Mouse (Mus musculus) right cerebral cortex, postnatal 10 days (tissue): Measurements from ENCODE around the gene Ticrr.

Experiments used
- DNase-seq, 2 experiments: peaks; one replicate each; pipeline ENCODE4 v3.0.0; 2021; ENCODE audit warnings: low spot score in 2 of 2

Ticrr gene

DNA sequence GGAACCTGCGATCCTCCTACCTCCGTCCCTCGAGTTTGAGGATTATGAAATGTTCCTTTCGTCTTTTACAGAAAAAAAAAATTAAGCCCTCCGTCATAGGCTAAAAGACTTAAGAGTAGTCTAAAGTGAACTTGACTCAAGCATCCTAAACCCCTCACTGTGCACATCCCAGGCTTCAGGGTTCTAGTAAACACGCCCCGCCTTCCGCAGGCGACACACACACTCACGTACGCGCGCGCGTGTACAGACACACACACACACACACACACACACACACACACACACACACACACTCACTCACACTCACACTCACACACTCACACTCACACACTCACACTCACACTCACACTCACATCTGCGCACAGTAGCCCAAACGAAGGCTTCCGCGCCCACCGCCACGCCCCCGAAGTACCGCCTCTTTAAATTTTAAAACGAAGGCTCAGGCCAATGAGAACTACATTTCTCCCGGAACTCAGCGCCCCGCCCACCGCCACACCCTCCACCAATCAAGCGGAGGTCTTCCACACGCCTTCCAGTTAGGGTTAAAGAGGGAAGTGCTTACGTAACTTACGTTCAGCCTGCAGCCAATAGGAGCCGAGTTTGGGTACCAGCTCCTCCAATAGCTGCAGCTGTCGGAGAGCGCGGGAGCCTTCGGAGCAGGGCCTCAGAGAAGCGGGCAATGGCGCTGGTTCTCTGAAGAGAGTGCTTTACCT is at the start of gene Ticrr:
Gene Ticrr, plus strand, starts transcription at position 619 of the 713 bp plus-strand sequence.
- peak; percentile 99 for DNase-seq

DNA sequence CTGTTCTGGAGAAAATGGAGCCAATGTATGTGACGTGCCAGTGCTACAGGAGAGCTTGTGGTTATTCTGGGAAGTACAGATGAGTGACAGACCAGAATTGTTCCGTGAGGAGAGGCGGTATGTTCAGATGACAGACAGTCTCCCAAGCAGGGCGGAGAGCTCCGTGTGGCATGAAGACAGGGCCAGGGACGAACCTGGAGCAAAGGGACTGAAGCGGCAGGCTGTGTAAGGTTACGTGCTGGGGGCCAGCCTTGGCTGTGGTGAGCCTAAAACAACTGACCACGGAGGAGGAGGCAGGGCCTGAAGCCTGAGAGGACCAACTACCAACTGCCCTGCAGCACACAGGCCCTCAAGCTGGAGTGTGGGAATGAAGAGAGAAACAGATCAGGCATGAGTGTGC is 48.1 kb upstream of the Ticrr start:
- no peak for DNase-seq

DNA sequence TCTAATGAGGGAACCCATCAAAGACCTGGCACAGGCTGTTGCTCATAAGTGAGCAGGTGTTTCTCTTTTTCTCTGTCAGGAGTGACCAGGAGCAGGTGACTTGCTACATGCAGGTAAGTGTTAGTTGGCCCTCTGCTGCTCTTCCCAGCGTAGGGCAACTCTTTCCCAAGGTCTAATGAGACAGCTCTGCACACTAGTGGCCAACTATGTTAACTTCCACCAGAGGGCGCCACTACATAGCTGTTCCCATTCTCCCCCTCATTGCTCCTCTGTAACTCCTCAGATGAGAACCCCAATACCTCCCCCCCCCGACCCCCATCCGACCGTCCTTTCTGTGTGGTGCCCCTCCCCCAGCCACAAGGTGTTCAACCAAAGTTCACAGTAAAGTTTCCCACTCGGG is 47.2 kb upstream of the Ticrr start:
- DNase-seq, result peak; percentile 68 to 78

DNA sequence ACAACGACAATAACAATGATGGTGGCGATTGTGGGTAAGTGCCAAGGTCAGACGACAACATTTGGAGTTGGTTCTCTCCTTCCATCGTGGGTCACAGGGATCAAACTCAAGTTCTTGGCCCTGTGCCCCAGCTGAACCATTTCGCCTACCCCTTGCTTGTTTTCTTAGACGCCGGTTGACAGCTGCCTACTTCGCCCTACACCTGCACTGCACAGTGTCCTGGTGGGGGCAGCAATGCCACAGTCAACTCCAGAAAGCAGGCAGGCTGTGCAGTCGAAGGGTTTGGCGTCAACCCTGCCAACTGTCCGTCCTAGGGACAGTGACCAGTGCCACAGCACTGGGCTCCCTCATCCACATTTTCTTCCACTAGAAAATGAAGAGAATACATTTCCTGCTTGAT is 46.7 kb upstream of the Ticrr start:
- DNase-seq, result no peak

DNA sequence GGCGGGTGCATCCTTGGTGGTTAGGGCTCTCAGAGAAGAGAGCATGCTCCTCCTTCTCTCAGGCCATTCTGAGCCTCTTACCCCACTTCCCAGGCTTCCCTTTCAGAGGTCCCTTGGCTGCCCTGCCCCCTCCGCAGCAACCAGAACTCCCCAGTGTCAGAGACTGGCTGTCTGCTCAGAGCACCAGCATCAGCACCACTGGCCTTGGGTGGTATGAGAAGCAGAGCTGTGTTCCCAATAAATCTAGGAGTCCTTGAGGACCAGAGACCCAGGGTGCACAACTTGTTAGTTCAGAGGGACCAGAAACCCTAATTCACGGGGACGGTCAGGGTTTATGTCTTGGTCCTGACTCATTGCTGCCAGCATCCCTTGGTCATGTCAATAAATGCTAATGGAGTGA is 45.0 kb upstream of the Ticrr start:
- DNase-seq, result no peak

DNA sequence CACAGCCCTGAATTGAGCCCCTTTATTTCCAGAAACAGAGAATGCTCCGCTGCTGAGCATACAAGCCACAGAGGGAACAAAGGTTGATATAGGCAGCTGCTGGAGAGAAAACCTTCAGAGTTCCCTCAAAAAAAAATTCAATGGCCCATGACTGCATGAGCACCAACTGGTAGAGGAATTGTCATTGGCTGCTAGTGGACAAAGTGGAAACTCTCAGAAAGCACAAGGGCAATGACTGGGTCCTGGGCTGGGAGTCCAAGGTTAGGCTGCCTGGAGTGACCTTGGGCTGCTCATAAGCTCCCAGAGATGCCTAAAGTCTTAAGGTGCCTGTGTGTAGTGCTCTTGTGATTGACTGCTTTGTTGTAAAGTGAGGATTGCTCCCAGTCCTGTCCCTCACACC is 44.1 kb upstream of the Ticrr start:
- no peak for DNase-seq

DNA sequence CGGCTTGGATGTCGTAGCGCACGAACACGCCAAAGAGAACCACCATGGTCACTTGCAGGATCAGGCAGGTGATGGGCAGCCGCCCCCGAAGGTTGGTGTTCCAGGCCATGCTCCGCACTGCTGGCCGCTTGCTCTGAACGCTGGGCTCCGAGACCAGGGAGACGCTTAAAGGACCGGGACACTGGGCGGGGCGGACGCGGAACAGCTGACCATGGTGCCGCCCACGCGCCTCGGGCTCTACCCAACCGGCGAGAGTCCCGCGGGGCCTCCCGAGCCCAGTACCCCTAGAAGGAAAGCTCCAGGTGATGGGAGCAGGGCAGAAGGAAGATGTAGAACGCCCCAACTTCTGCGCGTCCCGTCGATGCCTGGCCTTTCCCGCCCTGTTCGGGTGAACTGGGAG is 42.6 kb upstream of the Ticrr start, which contains the start of gene Rhcg:
Gene Rhcg, minus strand, starts transcription at position 240 of the 400 bp plus-strand sequence.
- DNase-seq, result peak in 1 of 2 experiments; percentile 51

DNA sequence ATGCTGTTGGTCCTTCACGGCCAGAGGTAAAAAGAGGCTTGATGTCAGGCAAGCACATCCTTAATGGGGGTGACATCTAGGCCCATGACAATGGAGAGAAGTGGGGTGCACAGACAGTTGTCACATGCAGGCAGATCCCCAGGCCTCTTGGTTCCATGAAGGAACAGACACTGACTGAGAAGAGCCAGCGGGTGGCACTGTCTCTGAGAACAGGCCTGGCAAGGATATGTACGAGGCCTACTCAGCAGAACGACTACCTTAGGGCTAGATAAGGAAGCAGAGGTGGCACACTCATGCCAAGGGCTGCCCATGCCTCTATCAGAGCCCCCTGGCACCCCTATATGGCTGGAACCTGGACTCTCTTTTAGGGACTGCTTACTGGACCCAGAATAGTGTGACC is 40.5 kb upstream of the Ticrr start:
- DNase-seq, result no peak

DNA sequence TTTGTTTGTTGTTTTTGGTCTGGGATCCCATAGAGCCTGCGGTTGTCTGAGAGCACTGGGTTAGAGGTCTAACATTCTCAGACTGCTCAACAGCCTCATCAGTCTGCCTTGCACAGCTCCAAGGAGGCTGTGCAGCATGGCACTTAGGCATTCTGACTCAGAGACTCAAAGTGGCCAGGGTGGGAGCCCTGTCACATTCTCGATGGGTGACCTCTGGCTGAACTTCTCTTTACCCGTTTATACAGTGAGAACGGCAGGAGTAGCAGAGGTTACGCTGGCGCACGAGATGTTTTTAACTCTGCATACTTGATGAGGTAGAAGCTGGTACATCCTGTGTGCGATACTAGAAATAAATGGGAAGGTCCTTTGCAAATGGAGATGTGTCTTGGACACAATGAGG is 36.9 kb upstream of the Ticrr start:
- no peak for DNase-seq

DNA sequence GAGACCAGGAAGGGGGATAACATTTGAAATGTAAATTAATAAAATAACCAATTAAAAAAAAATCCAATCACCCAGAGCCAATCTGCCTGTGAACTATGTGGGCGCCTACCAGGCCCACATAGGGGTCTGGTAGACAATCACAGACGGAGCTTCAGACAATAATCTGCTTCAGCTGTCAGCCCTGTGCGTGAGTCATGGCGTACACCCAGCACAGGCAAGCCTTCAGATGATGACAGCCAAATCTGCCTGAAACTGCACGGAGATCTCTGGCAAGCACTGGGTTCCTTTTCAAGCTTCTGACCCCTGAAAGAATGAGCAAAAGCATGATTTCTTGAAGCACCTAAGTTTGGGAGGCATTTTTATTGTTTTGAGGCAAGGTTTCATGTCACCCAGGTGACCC is 33.8 kb upstream of the Ticrr start:
- no peak for DNase-seq

DNA sequence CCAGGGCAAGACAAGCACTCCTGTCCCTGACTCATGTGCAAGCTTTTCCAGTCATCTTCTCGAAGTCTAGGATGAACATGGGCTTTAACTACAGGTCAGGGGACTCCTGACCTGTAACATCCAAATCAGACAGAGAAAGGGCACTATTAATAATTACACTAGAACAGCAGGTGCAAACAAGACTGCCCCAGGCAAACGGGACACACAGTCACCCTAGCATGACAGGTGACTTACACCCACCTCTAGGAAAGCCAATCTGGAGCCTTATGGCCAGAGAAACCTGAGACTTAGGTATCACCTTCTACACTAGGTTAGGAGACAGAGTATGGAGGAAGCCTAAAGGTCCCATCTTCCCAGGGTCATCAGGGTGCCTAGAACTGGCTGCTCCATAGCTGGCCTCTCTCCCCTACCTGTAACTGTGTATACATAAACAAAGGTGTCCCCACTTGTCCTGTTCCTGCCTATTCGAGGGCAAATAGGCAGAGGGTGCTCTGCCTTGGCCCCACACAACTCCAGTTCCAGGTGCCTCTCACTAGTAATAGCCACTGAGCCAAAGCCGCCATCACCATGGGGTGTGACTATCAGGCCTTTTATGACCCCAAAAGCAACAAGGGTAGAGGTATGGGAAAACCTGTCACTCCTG is 31.6 kb upstream of the Ticrr start:
- no peak for DNase-seq

DNA sequence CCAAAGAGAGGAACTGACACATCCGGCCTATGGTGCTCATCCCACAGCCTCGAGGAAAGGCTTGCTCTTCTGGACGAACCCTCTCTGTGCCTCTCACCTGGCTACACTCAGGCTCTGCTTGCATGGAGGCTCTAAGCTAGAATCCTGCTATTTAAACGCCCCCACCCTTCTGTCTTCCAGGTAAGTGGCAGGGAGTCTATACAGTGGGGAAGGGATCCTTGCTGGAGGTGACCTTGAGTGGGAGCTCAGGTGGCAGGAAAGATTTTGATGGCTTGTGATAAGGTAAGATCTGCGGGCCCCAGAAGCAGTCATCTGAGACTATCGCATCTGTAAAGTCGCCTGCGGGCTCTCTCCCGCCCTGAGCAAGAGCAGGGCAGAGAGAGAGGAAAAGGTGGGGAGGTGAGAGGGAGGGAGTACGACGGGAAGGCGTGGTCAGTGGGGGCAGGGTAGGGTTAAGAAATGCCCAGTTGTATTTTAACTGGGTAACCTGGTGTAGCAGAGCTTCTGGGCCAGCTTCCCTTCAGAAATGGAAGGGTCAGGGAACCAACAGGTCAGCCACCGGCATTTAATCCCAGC is 28.1 kb upstream of the Ticrr start:
- no peak for DNase-seq

DNA sequence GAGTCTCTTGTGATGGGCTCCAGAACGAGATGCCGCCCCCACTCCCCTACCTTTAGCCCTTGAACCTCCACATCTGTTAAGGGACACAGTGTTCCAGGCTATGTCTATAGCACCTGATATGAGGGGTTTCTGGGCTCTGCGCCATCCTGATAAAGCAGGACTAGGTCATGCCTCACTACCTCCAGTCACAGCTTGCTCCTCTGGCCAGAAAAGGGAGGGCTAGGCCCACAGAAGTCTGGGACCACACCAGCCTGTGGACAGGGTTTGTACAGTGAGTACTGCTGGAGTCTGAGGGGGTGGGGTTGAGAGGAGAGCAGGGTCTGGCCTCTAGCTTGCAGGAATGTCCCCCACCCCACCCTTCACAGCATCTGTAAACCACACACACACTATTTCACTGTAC is 12.8 kb upstream of the Ticrr start:
- DNase-seq, result no peak

DNA sequence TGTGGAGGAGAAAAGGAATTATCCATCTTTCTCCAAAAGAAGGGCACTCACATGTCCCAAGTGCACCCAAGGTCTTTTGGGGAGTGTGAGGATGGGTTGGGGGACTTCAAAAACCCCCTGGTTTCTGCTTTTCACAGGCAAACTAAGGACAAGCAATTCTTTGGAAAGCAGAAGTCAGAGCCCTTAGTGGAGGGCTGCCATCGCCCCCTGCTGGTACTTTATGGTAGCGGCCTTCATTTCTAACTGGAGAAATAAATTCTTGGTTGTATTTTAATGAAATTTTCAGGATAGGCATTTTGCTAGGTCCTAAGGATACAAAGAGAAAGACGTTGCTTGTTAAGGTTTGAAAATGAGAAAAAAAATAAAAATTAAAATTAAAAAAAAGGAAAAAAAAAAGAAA is 11.0 kb upstream of the Ticrr start:
- DNase-seq, result peak; percentile 54 to 79

DNA sequence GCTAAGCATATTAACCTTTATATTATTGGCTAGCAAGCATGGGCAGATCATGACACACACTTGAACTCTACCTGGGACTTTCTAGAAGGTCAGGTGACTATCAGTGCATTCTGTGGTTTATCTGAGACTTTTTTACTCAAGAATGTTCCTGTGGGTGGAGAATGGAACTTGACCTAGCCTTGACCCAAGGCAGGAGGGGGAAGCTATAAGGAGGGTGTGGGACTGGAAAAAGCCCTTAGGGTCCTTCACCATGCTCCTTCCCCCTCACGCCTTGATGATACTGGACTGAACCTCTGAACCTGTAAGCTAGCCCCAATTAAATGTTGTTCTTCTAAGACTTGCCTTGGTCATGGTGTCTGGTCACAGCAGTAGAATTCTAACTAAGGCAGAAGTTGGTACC is 5.8 kb upstream of the Ticrr start:
- no peak for DNase-seq

DNA sequence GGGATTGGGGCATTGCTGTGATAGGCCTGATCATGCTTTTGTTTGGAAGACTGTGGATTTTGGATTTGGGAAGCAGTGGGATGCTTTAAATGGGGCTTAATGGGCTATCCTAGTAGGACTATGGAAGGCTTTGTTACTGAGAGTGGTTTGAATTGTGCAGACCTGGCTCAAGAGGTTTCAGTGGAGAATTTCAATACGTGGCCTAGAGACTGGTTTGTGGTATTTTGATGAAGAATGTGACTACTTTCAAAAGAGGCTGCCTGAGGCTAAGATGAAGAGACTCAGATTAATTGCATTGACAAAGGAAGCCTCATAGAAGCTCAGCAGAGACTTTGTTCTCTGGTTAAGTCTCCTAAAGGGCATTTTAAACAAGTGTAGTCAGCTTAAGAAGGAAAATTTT is 5.4 kb upstream of the Ticrr start:
- DNase-seq, result no peak

DNA sequence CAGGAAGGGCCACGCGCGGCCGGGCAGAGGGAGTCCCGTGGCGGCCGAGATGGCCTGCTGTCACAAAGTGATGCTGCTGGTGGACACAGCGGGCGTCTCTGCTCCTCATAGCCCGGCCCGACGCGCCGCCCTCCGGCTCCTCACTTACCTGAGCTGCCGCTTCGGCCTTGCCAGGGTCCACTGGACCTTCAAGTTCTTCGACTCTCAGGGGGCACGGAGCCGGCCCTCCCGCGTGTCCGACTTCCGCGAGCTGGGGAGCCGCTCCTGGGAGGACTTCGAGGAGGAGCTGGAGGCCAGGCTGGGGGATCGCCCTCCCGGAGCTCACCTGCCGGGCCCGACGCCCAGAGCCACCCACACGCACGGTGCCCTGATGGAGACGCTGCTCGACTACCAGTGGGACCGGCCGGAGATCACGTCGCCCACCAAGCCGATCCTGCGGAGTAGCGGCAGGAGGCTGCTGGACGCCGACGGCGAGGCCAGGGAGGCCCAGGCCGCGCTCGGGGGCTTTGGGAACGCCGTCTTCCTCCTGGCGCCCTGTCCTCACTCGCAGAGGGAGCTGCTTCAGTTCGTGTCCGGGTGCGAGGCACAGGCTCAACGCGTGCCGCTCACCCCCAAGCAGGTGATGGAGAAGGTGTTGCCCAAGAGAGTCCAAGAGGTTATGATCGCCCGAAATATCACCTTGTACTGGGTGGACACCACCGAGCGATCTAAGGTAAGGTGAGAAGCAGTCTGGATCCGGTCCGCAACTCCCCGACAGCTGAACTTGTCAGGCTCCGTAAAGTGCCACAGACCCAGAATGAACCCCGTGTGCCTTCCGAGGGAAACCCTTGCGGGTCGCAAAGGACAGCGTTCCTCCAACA is 525 bp downstream of the Ticrr start:
- DNase-seq, result peak in 1 of 2 experiments; percentile 26

DNA sequence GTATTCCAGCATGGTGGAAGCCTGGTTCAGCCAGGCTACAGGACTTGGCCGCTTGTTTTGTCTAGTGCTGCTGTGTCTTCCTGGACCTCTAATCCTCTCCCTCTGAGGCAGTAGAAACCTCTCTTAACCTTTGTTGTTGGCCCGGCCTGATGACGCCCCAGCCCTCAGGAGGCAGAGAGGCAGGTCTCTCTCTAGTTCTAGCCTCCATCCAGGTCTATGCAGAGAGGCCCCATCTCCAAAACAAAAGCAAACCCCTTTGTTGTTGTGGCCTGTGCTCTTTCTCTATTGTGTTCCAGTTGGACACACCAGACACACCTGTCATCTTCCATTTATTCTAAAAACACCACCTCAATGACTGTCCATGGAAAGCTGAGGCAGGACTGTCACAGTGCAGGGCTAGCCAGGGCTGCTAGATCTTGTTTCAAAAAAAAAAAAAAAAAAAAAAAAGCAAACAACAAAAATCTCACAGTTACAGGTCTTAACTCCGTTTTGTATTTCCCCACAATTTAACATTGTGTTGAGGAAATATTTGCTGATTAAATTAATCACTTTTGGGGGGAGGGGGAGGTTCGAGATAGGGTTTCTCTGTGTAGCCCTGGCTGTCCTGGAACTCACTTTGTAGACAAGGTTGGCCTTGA is 1.4 kb downstream of the Ticrr start:
- DNase-seq, result no peak

DNA sequence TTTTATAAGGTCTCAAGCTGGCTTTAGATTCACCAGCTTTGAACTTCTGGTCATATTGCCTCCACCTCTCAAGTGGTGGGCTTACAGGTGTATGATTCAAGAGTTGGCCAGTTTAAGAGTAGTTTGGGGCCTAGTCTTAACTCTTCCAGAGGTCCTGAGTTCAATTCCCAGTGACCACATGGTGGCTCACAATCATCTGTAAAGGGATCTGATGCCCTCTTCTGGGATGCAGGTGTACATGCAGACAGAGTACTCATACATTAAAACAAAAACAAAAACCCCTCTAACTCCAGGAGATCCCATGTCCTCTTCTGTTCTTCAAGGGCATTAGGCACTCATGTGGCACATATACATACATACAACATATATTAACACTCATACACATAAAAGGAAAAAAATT is 6.7 kb downstream of the Ticrr start:
- no peak for DNase-seq

DNA sequence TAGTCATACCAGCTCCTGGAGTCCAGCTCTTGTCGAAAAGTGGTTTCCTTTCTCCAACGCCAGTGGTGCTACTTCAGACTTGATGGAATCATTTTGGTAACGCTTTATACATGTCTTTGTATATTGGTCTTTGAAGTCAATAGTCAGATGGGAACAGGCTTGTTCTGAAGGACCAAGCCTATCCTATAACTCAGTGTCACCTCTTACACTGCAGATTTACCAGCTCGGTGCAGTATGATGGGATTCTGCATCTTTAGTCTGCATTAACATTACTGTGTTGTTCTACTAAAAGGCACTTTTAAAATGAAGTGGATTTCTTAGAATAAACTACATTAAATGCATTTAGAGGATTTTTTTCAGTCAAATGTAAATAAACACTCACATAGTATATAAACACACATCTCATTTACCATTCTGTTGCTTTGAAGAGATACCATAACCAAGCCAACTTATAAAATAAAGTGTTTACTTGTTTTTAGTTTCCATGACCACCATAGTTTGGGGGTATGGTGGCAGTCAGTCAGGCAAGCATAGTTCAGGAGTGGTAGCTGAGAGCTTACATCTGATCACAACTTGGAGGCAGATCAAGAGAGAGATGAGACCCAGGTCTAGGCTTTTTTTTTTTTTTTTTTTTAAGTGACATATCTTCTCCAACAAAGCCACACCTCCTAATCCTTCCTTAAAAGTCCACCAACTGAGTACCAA is 11.1 kb downstream of the Ticrr start:
- DNase-seq, result no peak

DNA sequence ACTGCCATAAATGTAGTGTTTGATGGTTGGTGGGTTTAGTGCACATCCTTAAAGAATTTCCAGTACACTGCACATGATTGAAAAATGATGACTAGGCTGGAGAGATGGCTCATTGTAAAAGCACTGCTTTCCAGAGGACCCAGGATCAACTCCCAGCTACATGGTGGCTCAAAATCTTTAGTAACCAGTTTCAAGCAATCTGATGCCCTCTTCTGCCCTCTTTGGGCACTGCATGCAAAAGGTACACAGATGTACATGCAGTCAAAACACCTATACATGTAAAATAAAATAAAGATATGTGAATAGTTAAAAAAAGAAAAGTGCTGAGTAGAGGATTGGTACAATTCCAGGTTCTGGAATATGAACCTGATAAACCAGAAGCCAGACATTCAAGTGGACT is 19.2 kb downstream of the Ticrr start:
- no peak for DNase-seq
